Mouse (Mus musculus): Measurements from ENCODE around the gene Pigk. TPM values are rescaled to one million over a fixed set of nuclear protein-coding genes. Genes with fewer than 3 reads are reported as not detected.

The Pigk gene
- total RNA-seq, 2 experiments from 2014 or later: 23.4 to 29.8 TPM

DNA sequence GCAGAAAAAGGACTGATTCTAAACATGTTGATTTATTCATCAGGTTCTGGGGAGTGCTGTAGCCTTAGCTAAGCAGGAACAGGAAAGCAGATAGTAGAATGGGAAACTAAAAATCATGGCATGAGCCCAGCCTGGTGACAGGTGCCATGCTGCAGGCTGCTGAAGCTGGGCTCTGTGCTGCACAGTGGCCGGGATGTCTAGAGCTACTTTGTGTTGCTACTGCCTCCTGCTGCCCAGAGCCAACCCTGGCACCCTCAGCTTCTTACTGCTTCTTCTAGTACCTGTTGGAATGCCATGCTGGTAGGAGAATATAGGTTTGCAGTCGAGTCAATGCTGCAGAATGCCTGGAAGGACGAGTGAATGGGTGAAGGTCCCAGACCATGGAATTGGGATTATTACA, 8.9 kb downstream of the Pigk start:
- intact Hi-C loops (cut with DNase I): no loop called here
- no peak for DNase-seq (ENCODE audit: low spot score)

DNA sequence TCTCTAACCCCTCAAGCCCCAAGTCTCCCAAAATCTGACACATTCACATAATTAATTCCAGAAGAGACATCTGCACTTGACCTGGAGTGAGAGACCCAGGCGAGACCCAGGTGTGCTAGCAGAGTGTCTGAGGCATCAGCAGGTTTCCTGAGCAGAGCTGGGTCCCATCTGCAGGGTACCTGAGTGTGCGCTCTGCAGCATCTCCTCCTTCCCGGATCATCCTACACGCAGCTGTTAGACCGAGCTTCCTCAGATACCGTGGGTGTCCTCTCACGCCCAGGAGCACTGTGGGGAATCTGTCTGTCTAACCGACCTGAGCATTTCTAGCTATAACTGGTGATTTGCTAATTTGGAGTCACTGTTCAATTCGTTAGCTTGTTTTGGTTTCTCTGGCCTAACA, 10.5 kb downstream of the Pigk start:
- DNase-seq (ENCODE audit: low spot score): no peak
- intact Hi-C loops (cut with DNase I): no loop called here

DNA sequence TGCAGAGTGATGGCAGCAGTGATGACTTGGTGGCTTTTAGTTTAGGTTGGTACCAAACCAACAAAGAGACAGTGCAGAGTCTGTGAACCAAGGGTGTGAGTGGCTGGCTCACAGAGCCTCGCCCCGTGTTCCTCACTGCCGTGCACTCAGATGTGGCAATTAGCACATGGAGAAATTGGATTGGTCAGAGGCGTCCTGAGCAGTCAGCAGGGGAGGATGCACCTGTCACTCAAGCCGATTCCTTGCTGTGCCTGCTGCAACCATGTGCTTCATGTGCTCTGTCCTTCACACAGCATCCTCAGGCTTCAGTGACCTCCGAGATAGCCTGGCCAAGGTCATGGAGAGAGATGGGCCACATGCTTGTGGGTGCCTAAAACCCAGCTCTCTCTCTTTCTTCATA, 14.3 kb downstream of the Pigk start:
- intact Hi-C loops (cut with DNase I): no loop called here

DNA sequence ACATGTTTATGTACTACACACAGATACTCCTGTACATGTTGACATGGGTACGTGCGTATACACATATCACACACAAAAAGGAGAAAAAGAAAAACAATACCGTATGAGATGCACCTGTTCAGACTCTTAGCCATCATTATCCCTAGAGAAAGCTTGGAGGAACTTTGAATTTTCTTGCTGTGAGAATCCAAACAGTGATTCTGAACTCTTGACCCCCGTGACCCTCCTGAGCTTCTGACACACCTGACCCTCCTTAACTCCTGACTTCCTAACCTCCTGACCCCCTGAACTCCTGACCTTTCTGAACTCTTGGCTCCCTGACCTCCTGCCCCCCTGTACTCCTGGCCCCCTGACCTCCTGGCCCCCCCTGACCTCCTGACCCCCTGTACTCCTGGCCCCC, 19.1 kb downstream of the Pigk start:
- intact Hi-C loops (cut with DNase I): no loop called here
- no peak for DNase-seq (ENCODE audit: low spot score)

More for the DNA sequence above, 14.3 kb downstream of the Pigk start:
- no peak for DNase-seq (ENCODE audit: low spot score)

DNA sequence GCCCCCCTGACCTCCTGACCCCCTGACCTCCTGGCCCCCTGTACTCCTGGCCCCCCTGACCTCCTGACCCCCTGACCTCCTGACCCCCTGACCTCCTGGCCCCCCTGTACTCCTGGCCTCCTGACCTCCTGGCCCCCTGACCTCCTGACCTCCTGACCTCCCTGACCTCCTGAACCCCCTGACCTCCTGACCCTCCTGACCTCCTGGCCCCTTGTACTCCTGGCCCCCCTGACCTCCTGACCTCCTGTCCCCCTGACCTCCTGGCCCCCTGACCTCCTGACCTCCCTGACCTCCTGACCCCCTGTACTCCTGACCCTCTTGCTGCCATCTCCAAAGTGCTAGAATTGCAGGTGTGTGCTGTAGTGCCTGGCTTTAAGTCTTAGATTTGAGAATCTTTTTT, 19.6 kb downstream of the Pigk start:
- intact Hi-C loops (cut with DNase I): no loop called here
- no peak for DNase-seq (ENCODE audit: low spot score)

DNA sequence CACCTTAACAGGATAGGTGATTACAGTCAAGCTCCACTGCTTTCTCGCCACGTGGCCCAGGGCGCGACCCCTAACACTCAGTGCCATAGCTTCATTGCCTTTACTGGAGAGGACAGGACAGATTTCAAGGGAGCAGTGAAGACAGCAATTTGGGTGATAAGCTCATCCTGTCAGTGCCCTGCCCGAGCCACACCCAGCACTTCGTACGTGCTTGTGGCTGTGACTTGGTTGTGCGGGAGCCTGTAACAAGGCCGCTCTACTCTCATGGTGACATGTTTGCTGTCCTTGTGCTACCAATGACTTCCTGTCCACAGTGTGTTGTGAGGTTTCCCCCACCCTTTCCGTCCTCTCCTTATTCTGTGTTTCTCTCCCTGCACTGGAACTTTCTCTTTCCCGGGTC, 20.2 kb downstream of the Pigk start:
- DNase-seq (ENCODE audit: low spot score): no peak

DNA sequence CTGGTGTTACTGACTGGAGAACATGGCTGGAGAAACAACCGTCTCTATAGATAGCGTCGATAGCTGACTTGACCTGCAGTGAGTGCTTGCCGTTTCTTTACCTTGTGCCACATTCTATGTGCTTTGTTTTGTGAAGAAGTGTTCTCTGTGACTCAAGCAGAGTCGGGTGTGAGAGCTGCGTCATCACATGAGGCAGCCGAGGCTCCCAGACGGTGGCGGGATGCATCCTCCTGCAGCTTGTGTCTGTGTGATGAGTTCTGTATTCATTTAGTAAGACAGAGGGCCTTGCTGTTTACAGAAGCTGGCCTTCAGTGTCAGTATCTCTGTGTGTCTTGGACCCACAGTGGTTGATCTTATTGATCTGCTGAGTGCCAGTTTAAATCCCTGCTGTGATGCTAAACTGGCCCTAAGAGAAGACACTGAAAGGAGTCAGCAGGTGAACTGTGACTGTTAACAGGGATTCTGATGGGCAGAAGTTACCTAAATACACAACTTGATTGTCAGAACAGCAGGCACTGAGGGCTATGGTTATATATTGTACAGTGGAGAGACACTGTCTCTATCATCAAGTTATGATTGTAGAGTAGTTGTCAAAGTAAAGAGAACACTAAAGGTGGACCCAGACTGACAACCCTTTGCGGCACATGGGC, 21.8 kb downstream of the Pigk start:
- intact Hi-C loops (cut with DNase I): no loop called here
- no peak for DNase-seq (ENCODE audit: low spot score)

More for the DNA sequence above, 20.2 kb downstream of the Pigk start:
- intact Hi-C loops (cut with DNase I): no loop called here

DNA sequence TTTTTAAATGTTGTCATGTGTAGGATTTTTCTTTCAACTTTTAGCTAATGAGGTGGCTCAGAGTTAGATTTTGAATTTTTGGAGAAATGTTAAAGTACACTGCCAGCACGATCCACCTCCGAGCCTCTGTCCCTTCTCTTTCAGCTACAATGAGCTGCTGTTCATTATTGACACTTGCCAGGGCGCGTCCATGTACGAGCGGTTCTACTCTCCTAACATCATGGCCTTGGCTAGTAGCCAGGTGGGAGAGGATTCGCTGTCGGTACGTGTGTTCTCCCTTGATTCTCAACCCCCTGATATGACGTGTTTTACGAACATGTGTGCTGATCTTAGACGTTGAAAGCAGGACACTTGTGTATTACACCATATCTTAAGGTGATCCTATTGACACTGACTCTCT, 30.4 kb downstream of the Pigk start:
- intact Hi-C loops (cut with DNase I): no loop called here
- no peak for DNase-seq (ENCODE audit: low spot score)

DNA sequence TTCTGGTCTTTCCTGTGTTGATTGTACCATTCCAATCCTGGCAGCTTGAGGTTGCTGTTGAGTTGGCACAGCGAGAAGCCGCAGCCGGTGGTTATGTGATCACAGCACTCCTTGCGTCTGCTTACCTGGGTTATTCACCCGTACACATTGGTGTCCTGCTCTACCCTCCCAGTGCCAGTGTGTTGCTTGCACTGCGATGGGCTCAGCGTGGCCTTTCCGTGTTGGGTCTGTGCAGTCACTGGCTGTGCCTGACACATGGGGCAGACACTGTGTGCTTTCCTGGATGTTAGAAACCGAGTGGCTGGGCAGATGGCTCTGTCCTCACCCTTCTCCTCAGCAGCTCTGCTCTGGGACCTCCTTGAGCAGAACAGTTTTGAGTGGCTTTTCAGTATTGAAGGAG, 31.7 kb downstream of the Pigk start:
- DNase-seq (ENCODE audit: low spot score): no peak
- intact Hi-C loops (cut with DNase I): no loop called here

DNA sequence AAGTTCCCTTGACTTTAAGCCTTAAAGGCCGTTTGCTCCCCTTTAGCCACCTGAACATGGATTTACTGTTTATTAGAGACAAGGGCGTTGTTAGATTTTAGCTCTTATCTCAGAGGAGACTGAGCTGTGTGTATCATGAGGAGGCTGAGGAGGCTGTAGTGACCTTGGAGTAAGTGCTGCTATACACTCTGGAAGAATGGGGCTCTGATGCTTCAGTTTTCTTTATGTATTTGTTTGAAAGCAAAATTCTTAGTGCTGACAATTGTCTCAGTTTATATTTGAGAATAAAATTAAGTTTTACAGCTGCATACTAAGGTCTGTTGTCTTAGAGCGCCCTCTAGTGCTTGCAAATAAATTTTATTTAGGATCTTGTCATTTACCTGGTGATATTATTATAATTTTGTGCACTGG, 35.6 kb downstream of the Pigk start:
- intact Hi-C loops (cut with DNase I): loop anchor here (1.0 to 2.0 kb wide), 2 partner anchors 273 to 354 kb away; partner anchors contain the start of gene Zzz3

DNA sequence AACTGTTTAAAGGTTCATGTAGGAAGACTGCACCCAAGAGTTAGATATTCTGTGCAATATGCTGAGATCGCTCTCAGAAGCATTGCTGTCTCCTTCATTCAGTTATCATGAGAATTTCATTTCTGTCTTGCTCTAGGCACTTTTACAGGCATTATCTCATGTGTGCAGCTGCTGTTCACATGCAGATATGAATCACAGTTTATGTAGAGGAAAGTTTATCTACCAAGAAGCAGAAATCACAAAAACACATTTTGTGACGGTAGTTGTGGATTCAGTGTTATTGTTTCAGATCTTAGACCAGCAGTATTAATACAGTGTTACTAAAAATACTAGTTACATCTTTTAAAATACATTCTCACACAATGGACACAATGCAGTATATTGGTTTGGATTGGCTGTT, 36.0 kb downstream of the Pigk start:
- intact Hi-C loops (cut with DNase I): loop anchor here (1.0 to 10.0 kb wide), 3 partner anchors 273 to 485 kb away; partner anchors contain the start of genes Nexn and Zzz3
- no peak for DNase-seq (ENCODE audit: low spot score)

More for the DNA sequence above, 35.6 kb downstream of the Pigk start:
- no peak for DNase-seq (ENCODE audit: low spot score)

DNA sequence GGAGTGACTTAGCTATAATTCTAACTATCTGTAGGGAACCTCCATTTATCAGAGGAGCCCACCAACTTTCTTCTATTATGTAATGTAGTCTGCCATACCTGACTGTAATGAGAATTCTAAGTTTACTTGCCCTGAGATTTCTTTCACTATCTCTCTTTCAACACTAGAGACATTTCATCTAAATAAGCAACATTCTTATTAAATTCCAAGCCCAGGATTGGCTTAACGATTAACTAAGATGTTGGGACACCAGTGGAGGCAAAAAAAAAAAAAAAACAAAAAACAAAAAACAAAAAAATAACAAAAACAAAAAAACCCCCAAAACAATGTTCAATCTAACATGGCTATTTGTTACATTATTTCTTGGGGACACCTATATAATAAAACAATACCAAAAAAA, 39.0 kb downstream of the Pigk start:
- no peak for DNase-seq (ENCODE audit: low spot score)
- intact Hi-C loops (cut with DNase I): loop anchor here (10.0 kb wide), 1 partner anchor 488 kb away; the partner anchor contains the start of gene Nexn

DNA sequence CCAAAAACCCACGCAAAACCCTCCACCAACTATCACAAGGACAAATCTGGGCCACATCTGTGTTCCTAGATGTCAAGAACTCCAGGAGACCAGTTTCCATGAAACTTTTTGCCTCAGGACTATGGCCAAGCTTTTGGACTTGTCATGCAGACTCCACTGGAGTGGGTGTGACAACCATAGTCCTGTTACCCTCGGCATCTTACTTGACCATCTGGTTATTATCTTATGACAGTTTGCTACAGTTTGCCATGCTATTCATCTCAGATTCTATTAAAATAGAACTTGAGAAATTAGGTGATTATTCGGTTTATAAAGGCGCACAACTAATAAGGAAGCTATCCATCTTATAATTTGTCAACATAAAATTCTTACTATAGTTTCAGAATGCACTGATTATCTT, 39.4 kb downstream of the Pigk start:
- DNase-seq (ENCODE audit: low spot score): no peak
- intact Hi-C loops (cut with DNase I): loop anchor here (10.0 kb wide), 1 partner anchor 489 kb away; the partner anchor contains the start of gene Nexn

DNA sequence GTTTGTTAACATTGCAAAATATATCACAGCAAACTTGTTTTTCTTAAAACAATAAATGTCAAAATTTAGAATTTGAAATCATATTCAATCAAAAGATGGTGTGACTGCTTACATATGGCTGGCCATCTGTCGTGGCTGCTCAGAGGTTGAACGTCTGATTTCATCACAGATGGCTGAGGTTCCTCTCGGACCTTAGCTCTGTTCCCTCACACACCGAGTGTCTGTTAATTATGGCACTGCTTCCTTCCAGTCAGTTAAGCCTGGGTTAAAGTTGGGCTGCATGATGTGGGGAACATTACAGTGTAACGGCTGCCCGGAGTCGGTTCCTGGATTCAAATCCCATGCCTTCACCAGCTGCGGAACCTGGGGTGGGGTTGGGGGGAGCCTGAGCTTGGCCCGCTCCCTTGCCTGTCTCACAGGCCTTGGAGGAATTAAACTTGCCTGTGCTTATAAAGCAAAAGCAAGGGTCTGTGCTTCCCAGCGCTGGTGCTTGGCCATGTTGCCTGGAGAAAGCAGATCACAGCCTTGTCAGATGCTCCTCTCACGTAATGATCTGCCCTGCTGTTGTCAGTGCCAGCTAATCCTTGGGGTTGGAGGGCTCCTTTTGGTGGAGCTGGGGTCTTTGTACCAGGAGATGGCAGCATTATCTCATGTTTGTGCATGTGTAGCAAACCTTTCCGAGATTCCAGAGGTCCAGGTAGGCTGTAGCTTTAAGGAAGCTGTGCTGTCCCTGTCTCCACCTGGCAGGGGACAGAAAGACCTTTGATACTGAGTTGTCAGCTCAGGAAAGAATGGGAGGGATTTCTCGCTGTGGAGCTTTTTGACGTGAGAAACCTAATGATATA, 40.2 kb downstream of the Pigk start:
- no peak for DNase-seq (ENCODE audit: low spot score)
- intact Hi-C loops (cut with DNase I): loop anchor here (10.0 kb wide), 1 partner anchor 489 kb away; the partner anchor contains the start of gene Nexn

DNA sequence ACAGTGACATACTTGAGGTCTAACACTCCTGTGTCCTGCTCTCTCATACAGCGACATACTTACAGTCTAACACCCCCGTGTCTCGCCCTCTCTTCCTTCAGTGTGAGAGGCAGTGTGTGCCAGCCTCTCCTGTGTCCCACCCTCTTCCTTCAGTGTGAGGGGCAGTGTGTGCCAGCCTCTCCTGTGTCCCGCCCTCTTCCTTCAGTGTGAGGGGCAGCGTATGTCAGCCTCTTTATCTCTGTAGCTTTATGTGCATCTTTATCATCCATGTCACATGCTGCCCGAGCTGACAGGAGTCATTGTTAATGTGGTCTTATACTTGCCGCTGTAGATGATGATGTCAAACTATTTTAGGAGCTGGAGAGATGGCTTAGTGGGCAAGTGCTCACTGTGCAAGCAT, 41.6 kb downstream of the Pigk start:
- DNase-seq (ENCODE audit: low spot score): no peak
- intact Hi-C loops (cut with DNase I): loop anchor here (10.0 kb wide), 1 partner anchor 491 kb away; the partner anchor contains the start of gene Nexn

DNA sequence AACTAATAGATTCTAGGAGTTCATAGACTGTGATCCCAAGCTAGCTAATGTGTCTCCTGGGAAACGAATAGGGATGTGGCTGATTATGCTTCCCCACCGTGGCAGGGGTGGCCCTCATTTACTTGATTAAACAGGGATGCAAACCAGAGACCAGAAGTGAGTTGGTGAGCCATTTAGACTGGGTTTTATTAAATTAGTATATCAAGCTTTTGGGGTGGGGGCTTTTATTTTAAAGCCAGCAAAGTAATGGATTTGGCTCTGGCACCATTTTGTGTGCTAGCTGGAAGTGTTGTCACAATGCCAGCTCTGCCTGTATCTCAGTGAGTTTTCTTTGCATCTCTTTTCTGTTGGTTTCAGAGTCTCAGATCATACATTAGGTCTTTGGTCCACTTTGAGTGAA, 43.0 kb downstream of the Pigk start:
- no peak for DNase-seq (ENCODE audit: low spot score)
- intact Hi-C loops (cut with DNase I): loop anchor here (10.0 kb wide), 1 partner anchor 492 kb away; the partner anchor contains the start of gene Nexn

DNA sequence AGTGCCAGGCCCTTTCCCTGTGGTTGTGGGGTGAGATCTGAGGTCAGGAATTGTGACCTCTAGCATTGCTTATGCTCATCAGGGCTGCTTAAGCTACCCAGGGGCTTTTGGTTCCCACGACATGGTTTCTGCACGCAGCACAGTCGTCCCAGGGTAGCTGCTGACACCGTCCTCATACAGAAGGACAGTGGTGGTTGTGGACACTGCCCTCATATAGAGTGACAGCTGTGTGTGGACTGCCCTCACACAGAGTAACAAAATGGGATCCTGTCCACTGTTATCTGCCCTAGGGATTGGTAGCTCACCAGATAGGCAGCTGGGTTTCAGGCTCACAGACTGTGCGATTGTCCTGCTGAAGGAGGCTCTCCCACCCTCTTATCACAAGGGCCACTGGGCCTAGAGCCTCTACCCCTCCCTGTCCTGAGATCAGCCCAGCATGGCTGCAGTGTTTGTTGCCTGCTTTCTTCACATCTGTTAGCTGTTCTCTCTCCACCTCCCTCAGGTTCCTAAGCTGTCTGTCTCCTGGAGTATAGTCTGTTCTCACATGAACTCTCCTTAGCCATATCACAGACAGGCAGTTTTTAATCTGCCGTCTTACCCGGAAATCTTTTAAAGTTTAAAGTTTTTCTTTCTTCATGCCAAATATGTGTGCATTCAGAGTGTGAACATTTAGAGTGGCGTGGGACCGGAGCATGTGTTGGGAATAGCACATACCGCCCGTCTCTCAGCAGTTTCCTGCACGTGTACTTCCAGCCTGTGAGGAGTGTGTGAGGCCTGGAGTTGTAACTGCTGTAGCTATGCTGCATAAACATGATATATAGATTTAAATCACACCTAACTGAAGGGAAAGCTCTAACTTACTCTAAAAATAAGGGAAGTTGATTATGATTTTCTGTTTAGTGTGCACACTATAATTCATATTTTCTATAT, 43.8 kb downstream of the Pigk start:
- intact Hi-C loops (cut with DNase I): loop anchor here (10.0 kb wide), 1 partner anchor 493 kb away; the partner anchor contains the start of gene Nexn
- DNase-seq (ENCODE audit: low spot score): no peak

DNA sequence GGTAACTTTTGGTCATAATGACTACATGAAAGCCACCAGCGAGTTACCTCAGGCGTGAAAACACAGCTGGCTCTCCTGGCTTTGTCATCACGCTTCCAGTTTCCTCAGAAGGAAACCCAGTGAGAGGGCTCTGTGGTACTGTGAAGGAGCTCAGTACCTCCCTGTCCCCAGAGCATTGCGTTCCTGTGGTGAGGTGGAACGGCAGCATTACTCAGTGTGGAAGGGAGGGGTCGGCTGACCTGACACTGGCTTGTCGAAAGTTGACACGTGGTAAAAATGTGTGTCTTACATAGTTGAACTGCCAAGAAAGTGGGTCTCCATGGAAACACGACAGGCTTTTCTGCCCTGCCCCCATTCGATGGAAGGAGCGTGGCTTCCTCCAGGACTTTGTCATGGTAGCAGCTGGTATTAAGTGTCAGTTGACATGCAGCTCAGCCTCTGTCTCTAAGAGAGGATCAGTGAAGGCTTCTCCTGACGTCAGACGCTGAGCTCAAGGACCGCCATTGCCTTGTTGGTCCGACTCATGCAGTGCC, 44.7 kb downstream of the Pigk start:
- intact Hi-C loops (cut with DNase I): loop anchor here (10.0 kb wide), 1 partner anchor 494 kb away; the partner anchor contains the start of gene Nexn
- no peak for DNase-seq (ENCODE audit: low spot score)

DNA sequence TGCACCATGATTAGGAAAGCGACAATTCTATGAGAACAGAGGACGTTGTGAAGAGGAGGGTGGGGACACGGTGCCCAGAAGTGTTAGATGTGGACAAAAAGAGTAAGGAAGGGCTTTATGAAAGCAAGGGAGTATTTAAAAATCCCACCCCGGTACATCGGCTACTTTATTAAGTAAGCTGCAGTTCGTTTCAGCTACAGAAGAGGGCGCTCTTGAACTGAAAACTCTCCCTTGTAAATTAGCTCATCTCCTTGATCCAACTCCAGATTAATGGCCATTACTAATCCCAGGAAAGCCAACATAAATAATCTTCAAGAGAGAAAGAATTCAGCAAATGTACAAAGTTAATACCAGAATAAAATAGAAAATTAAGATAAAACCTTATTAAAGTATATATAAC, 47.2 kb downstream of the Pigk start:
- no peak for DNase-seq (ENCODE audit: low spot score)
- intact Hi-C loops (cut with DNase I): no loop called here
